Mouse (Mus musculus) kidney, adult 2 months (tissue): ENCODE measurements around the gene Snapc2.

Source experiments
- CTCF ChIP-seq: fragments of 200-500 bp; conservative IDR thresholded peaks from 2 replicates; pipeline ENCODE4 v1.5.1; 2011; ENCODE audit warnings: low read depth, mild to moderate bottlenecking, control low read depth, low read length, moderate library complexity, mixed read lengths; ENCODE audit not compliant: insufficient read depth, insufficient read length
- POLR2A ChIP-seq: fragments of 200-500 bp; IDR thresholded peaks from one replicate; pipeline ENCODE4 v1.6.1; 2011; ENCODE audit warnings: low read depth, low read length, control low read depth

DNA sequence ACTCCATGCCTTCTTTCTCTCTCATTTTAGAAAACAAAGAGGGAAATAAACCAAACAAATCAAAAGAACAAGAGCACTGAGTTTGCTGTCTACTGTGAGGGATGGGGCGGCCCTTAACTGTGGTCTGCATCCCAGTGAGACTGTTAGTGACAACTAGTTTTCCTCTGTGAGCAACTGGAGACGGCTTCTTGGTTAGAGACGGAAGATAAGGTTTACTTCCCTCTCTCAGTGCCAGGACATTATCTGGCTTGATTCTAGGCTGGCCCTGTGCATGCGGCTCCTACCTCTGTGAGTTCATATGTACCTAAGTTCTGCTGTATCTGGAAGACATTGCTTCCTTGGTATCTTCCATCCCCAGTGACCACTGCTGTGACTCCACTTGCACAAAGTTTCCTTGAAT, 44.9 kb downstream of the Snapc2 start:
- TF ChIP-seq POLR2A (no peak), CTCF (no peak)
